Mouse (Mus musculus): Measurements from ENCODE around the gene Ccdc14. TPM values are rescaled to one million over a fixed set of nuclear protein-coding genes. Genes with fewer than 3 reads are reported as not detected.

Gene Ccdc14
- total and polyA plus RNA-seq, 2 experiments from 2014 or later = 1.8 to 5.6 TPM

GRCm38 (mm10) chr16:34766193-34766592 is 75.8 kb downstream of the Ccdc14 start:
- no peak for TF ChIP-seq CTCF (IDR thresholded peaks at IDR 0.05)

GRCm38 (mm10) chr16:34767443-34767842 is 77.0 kb downstream of the Ccdc14 start:
- 98% methylated on average over 2 of the region's 2 CpGs for WGBS
- no peak for TF ChIP-seq CTCF (IDR thresholded peaks at IDR 0.05)
- Histone ChIP-seq H3K4me3 (ENCODE audit: low read depth, low read length) (no peak overlapping the region), H3K4me1 (ENCODE audit: insufficient read depth, low read length) (peaks cover 1% of the 10 kb centered on the region; the same call in 1 of the 2 replicates), H3K9me3 (ENCODE audit: low read length) (no peaks in the 10 kb centered on the region), H3K27me3 (ENCODE audit: insufficient read depth, low read length) (no peaks in the 10 kb centered on the region), H3K4me2 (ENCODE audit: low read depth, low read length, poor library complexity, severe bottlenecking) (no peak overlapping the region), H3K27ac (ENCODE audit: low read depth, low read length) (no peak overlapping the region), H3K36me3 (ENCODE audit: insufficient read depth, low read length) (no peaks in the 10 kb centered on the region), H3K9ac (replicated peaks; ENCODE audit: low read length, poor library complexity, severe bottlenecking) (no peak overlapping the region)
- DNase-seq (ENCODE audit: low spot score) = no peak
- no peak for ATAC-seq (ENCODE audit: low FRiP score)

More at GRCm38 (mm10) chr16:34766193-34766592, 75.8 kb downstream of the Ccdc14 start:
- ATAC-seq (ENCODE audit: low FRiP score) (no peak), DNase-seq (ENCODE audit: low spot score) (no peak)
- no peak overlapping the region for H3K9ac ChIP-seq (replicated peaks; ENCODE audit: low read length, poor library complexity, severe bottlenecking)
- no peaks in the 10 kb centered on the region for H3K27me3 ChIP-seq (ENCODE audit: insufficient read depth, low read length)
- H3K36me3 ChIP-seq (ENCODE audit: insufficient read depth, low read length) = no peaks in the 10 kb centered on the region
- no peak overlapping the region for H3K27ac ChIP-seq (ENCODE audit: low read depth, low read length)
- no peaks in the 10 kb centered on the region for H3K4me1 ChIP-seq (ENCODE audit: insufficient read depth, low read length)
- no peak overlapping the region for H3K4me3 ChIP-seq (ENCODE audit: low read depth, low read length)
- H3K9me3 ChIP-seq (ENCODE audit: low read length) = no peaks in the 10 kb centered on the region
- 100% methylated on average over 1 of the region's 1 CpGs for WGBS
- no peak overlapping the region for H3K4me2 ChIP-seq (ENCODE audit: low read depth, low read length, poor library complexity, severe bottlenecking)

GRCm38 (mm10) chr16:34768436-34768835 is 78.0 kb downstream of the Ccdc14 start:
- TF ChIP-seq CTCF (IDR thresholded peaks at IDR 0.05) = no peak
- DNase-seq (ENCODE audit: low spot score) (peak; percentile 75), ATAC-seq (ENCODE audit: low FRiP score) (no peak)
- Histone ChIP-seq H3K9me3 (ENCODE audit: low read length) (no peaks in the 10 kb centered on the region), H3K4me1 (ENCODE audit: insufficient read depth, low read length) (peaks cover 10% of the 10 kb centered on the region), H3K9ac (replicated peaks; ENCODE audit: low read length, poor library complexity, severe bottlenecking) (no peak overlapping the region), H3K4me2 (ENCODE audit: low read depth, low read length, poor library complexity, severe bottlenecking) (no peak overlapping the region), H3K27ac (ENCODE audit: low read depth, low read length) (no peak overlapping the region), H3K4me3 (ENCODE audit: low read depth, low read length) (no peak overlapping the region), H3K27me3 (ENCODE audit: insufficient read depth, low read length) (no peaks in the 10 kb centered on the region), H3K36me3 (ENCODE audit: insufficient read depth, low read length) (no peaks in the 10 kb centered on the region)
- 56% methylated on average over 4 of the region's 4 CpGs for WGBS

GRCm38 (mm10) chr16:34770127-34770526 is 79.7 kb downstream of the Ccdc14 start:
- Histone ChIP-seq H3K9me3 (ENCODE audit: low read length) (no peaks in the 10 kb centered on the region), H3K4me1 (ENCODE audit: insufficient read depth, low read length) (peaks cover 10% of the 10 kb centered on the region), H3K4me3 (ENCODE audit: low read depth, low read length) (no peak overlapping the region), H3K9ac (replicated peaks; ENCODE audit: low read length, poor library complexity, severe bottlenecking) (no peak overlapping the region), H3K27ac (ENCODE audit: low read depth, low read length) (no peak overlapping the region), H3K4me2 (ENCODE audit: low read depth, low read length, poor library complexity, severe bottlenecking) (no peak overlapping the region), H3K36me3 (ENCODE audit: insufficient read depth, low read length) (no peaks in the 10 kb centered on the region), H3K27me3 (ENCODE audit: insufficient read depth, low read length) (no peaks in the 10 kb centered on the region)
- WGBS = 84% methylated on average over 4 of the region's 4 CpGs
- no peak for TF ChIP-seq CTCF (IDR thresholded peaks at IDR 0.05)
- DNase-seq (ENCODE audit: low spot score) = no peak
- ATAC-seq (ENCODE audit: low FRiP score) = no peak

GRCm38 (mm10) chr16:34772445-34773032 is 82.1 kb downstream of the Ccdc14 start:
- ATAC-seq (ENCODE audit: low FRiP score) = peak; percentile 58; the same call in 1 of the 2 replicates
- Histone ChIP-seq H3K4me2 (ENCODE audit: low read depth, low read length, poor library complexity, severe bottlenecking) (no peak overlapping the region), H3K4me3 (ENCODE audit: low read depth, low read length) (no peak overlapping the region), H3K4me1 (ENCODE audit: insufficient read depth, low read length) (peaks cover 10% of the 10 kb centered on the region), H3K27me3 (ENCODE audit: insufficient read depth, low read length) (no peaks in the 10 kb centered on the region), H3K27ac (ENCODE audit: low read depth, low read length) (peak overlapping the region; percentile 65), H3K36me3 (ENCODE audit: insufficient read depth, low read length) (no peaks in the 10 kb centered on the region), H3K9ac (replicated peaks; ENCODE audit: low read length, poor library complexity, severe bottlenecking) (no peak overlapping the region), H3K9me3 (ENCODE audit: low read length) (no peaks in the 10 kb centered on the region)
- WGBS = 4% methylated on average over 4 of the region's 4 CpGs
- DNase-seq (ENCODE audit: low spot score) = peak; percentile 52
- TF ChIP-seq CTCF (IDR thresholded peaks at IDR 0.05) = no peak

Other genes starting within 250 kb of the Ccdc14 start
- 128 and 156 TPM in 2 replicates for gene Kalrn, start 117.1 kb upstream of the Ccdc14 start, total RNA-seq (2014; rRNA removed)
- 18.2 and 23.6 TPM in 2 replicates for gene Kalrn, start 117.1 kb upstream of the Ccdc14 start, polyA plus RNA-seq (2015; fragmentation: Nextera tagmentation; extraction: Ambion mirVana)
- not detected in 2 replicates for gene Ropn1, start 40.7 kb upstream of the Ccdc14 start, total RNA-seq (2014; rRNA removed)
- gene Ropn1, start 40.7 kb upstream of the Ccdc14 start, polyA plus RNA-seq (2015; fragmentation: Nextera tagmentation; extraction: Ambion mirVana) = 0.20 TPM in 1 of 2 replicates, not detected in the other
- 5.6 and 8.7 TPM in 2 replicates for gene Mylk, start 54.6 kb downstream of the Ccdc14 start, total RNA-seq (2014; rRNA removed)
- 2.5 and 3.4 TPM in 2 replicates for gene Mylk, start 54.6 kb downstream of the Ccdc14 start, polyA plus RNA-seq (2015; fragmentation: Nextera tagmentation; extraction: Ambion mirVana)